Mouse (Mus musculus): ENCODE measurements around the gene Rin3.
"Not testable (repeated sequence)": the region's sequence is repeated elsewhere in the genome, so short reads cannot be mapped to it uniquely, and the experiment has no call there.

Gene Rin3

DNA sequence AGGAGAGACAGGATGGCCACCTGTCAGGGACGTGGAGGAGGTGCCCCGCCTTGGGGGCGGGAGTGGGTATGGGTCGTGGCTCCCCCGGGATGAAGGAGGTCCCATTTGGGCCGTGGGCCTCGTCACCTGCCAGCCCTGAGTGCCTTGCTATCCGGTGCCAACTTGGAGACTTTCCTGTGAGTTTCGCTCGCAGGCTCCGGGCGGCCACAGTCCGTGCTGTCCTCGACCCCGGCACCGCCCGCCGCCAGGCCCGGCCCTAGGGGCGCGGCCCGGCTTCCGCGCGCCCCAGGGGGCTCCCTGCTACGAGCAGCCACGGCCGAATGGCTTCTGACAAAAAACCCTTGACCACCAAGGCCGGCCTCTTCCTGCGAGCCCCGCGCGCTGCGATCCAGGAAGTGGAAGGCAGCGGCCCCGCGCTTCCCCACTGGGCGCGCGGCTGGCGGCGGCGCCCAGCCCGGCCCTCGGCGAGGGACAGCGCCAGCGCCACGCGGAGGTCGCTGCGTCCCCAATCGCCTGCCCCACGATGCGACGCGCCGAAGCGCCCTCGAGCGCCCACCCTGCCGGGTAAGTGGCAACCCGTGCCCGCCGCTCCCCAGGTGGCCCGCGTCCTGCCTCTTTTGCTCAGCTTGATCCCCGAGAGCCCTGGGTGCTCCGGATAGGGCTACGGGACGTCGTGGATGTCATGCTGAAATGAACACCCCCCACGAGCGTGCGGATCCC lies at the start of gene Rin3:
Gene Rin3, plus strand, starts transcription at position 286 of the 720 bp plus-strand sequence.
- no peak for DNase-seq (ENCODE audit: extremely low read depth, low read depth)

DNA sequence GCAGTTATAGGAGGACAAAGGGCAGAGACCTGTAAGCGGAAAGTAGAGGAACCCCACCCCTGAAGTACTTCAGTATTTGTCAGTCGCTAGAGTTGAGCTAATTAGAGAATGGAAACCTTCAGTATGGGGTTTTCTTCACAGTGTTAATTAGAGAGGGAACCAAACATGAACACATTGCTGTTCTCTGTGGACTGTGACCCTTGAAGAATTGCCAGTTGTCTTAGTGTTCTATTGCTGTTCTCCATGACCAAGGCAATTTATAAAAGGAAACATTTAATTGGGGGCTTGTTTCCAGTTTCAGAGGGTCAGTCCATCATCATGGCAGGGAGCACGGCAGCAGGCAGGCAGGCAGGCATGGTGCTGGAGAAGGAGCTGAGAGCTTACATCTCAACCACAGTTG lies 47.3 kb upstream of the Rin3 start:
- DNase-seq (ENCODE audit: extremely low read depth, low read depth), result no peak

GRCm38 (mm10) chr12:102236317-102236716 lies 46.5 kb upstream of the Rin3 start:
- no peak for DNase-seq (ENCODE audit: extremely low read depth, low read depth)

DNA sequence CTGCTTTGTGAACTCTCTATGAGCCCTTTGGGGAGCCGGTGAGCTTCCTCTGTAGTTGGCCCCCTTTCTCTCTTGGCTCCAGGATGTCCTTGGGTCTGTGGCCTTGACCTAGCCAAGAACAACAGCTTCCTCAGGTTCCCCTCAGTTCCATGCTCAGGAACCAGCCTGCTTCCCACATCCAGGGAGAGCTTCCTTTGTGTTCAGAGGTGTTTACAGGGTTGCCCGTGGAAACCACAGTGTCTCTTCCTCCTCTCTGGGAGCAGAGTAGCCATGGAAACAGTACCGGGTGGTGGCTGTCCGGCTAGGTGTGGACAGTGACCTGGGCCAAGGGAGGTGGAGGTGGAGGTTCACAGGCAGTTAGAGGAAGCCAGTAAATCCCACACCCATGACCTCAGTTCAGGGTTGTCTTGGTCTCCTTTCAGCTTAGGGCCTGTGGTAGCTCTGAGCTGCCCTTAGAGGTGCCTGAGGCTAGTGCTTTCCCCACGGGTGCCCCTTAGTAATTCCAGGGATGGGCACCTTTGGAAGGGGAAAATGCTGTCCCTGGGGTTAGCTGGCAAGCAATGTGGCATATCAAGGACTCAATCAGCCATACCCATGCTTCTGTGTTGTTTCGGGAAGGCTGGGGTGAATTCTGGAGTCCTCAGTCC lies 40.6 kb upstream of the Rin3 start:
- no peak for DNase-seq (ENCODE audit: extremely low read depth, low read depth)

DNA sequence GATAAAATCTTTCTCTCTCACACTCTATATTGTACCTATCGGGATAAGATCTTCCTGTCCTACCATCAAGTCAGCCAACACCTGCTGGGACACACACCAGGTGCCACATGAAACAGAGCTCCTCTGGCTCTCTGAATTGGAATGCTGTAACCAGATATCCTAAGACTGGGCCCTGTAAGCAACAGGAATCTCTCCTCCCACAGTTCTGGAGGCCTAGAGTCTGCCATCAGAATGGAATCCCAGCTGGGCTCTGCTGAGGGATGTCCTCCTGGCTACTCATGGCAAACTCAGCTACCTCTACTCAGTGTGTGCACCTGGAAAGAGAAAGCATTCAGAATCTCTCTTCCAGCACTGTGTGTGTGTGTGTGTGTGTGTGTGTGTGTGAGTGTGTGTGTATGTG lies 38.9 kb upstream of the Rin3 start:
- no peak for DNase-seq (ENCODE audit: extremely low read depth, low read depth)

DNA sequence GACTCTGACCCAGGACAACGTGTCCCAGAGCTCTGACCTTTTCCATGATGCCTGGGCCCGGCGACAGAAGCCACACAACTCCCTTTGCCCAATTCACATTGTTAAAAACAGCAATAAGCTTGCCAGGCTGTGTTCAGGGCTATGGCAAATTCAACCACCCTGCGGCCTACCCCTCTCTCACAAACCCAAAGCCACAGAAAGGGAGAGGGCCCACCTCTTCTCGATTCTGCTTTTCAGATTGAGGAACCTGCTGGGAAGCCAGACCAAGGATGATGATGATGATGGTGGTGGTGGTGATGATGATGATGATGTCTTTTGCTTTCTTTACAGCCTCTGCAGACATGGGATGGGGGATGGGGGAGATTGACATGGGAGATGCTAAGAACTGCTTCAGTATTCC lies 36.6 kb upstream of the Rin3 start:
- no peak for DNase-seq (ENCODE audit: extremely low read depth, low read depth)

DNA sequence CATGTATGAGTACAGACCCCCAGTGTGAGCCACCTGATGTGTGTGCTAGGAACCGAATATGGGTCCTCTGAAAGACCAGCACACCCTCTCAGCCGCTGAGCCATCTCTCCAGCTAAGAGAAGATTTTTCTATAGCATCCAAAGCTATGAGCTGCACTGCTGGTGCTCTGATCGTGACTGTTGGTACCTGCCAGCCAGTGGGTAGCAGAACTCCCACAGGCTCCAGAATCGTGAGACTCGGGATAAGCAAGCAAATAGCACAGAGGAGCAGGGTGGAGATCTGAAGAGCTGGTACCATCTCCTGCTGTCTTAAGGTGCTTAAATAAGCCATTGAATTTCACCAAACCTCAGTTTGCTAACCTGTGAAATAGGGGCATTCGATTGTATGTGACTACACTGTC lies 34.7 kb upstream of the Rin3 start:
- no peak for DNase-seq (ENCODE audit: extremely low read depth, low read depth)

- DNase-seq (ENCODE audit: extremely low read depth, low read depth), result no peak
Measured at GRCm38 (mm10) chr12:102250316-102250715, 32.5 kb upstream of the Rin3 start.

- no peak for DNase-seq (ENCODE audit: extremely low read depth, low read depth)
Measured at GRCm38 (mm10) chr12:102251070-102251469, 31.8 kb upstream of the Rin3 start.

GRCm38 (mm10) chr12:102251985-102252384 lies 30.9 kb upstream of the Rin3 start:
- no peak for DNase-seq (ENCODE audit: extremely low read depth, low read depth)

DNA sequence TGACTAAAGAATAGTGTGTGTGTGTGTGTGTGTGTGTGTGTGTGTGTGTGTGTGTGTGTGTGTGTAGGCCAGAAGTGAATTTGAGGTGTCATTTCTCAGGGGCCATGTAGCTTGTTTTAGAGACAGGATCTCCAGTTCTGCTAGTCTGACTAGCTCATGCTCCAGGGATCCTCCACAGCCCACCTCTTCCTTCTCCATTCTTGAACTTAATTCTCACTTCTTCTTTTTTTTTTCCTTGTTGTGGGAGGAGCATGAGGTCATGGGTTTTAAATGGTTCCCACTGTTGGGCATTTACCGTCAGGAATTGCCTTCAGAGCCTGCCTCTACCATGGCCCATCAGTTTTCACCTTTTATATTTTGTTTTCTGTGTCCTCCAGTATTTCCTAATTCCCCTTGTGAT lies 30.3 kb upstream of the Rin3 start:
- no peak for DNase-seq (ENCODE audit: extremely low read depth, low read depth)

- DNase-seq (ENCODE audit: extremely low read depth, low read depth), result no peak
Measured at GRCm38 (mm10) chr12:102255012-102255411, 27.8 kb upstream of the Rin3 start.

GRCm38 (mm10) chr12:102258522-102259112 lies 24.2 kb upstream of the Rin3 start:
- peak; percentile 97 for DNase-seq (ENCODE audit: extremely low read depth, low read depth)

GRCm38 (mm10) chr12:102261933-102262396 lies 20.9 kb upstream of the Rin3 start:
- DNase-seq (ENCODE audit: extremely low read depth, low read depth), result no peak

GRCm38 (mm10) chr12:102262809-102263208 lies 20.0 kb upstream of the Rin3 start:
- no peak for DNase-seq (ENCODE audit: extremely low read depth, low read depth)

DNA sequence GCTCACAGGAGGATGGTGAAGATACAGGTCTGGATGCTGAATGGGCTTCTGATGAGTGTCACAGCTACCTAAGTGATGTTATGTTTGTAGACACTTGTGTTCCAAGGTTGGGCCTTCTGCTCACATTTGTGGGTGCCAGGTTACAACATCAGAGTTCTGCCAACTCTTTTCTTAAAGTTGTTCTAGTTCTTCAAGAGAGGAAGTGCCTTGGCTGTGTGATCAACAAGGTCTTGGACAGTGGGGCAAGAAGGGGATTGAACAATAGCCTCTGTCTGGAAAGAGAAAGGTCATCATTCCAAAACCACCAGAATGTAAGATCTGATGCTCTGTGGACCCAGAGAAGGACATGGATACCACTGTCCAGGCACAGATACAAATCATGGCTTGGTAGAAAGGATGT lies 19.6 kb upstream of the Rin3 start:
- no peak for DNase-seq (ENCODE audit: extremely low read depth, low read depth)

DNA sequence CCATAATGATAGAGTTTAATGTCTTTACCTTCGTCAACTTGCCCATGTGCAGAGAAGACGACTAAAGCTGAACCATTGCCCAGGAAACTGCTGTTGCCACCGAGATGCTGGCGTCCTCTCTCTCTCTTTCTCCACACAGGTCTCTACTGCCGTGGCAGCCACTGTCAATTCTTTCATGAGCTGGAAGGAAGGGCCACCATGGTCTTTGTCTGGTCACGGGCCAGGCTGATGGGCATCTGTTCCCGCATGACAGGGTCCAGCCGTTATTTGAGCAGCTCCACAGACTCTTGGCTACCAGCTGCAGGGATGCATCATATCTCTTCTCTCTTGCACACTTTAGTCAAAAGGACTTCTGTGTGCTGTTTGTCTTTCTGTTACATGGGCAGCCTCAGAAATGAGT lies 16.4 kb upstream of the Rin3 start:
- DNase-seq (ENCODE audit: extremely low read depth, low read depth), result no peak

GRCm38 (mm10) chr12:102269144-102269543 lies 13.7 kb upstream of the Rin3 start:
- DNase-seq (ENCODE audit: extremely low read depth, low read depth), result no peak

- no peak for DNase-seq (ENCODE audit: extremely low read depth, low read depth)
Measured at GRCm38 (mm10) chr12:102270776-102271405, 12.0 kb upstream of the Rin3 start.

DNA sequence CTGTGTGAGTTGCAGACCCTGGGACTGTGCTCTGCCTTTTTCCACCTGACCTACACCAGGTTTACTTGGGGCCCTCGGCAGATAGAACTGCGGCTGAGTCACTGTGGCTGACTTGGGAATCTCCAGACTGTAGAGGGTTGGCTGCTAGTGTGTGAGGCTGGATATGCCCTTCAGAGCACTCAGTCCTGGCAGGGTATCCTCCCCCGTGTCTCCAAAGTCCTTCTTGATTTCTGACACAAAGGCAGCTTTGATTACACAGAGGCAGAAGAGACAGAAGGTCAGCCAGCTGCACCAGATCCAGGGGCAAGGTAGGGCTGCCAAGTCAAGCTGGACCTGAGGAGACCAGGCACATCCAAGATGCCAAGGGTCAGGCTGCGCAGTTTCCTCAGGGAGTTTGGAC lies 11.4 kb upstream of the Rin3 start:
- no peak for DNase-seq (ENCODE audit: extremely low read depth, low read depth)

GRCm38 (mm10) chr12:102275833-102276443 lies 6.9 kb upstream of the Rin3 start:
- DNase-seq (ENCODE audit: extremely low read depth, low read depth), result no peak

- DNase-seq (ENCODE audit: extremely low read depth, low read depth), result not testable (repeated sequence)
Measured at GRCm38 (mm10) chr12:102280290-102280689, 2.6 kb upstream of the Rin3 start.
